Mouse (Mus musculus) stomach, postnatal 0 days (tissue): ENCODE data around the gene Slc34a2. TPM values are rescaled to one million over a fixed set of nuclear protein-coding genes. Genes with fewer than 3 reads are reported as not detected.
A peak's percentile ranks its signal among the peaks of the same experiment; 100 is the strongest.

ENCODE experiments used
- ATAC-seq: fragments of 200-750 bp; cut with Nextera tagmentation; 2 replicates; pipeline ENCODE4 v1.8.0; 2017; ENCODE audit not compliant: low FRiP score, low TSS enrichment
- DNase-seq: peaks from one replicate; pipeline ENCODE4 v3.0.0-alpha.2; 2016; ENCODE audit warnings: low spot score
- H3K27ac ChIP-seq: fragments of 300-500 bp; sonication (generic); replicated peaks from 2 replicates; pipeline ENCODE4 v1.5.1; 2014; ENCODE audit warnings: mild to moderate bottlenecking, control low read depth
- H3K27me3 ChIP-seq: fragments of 300-500 bp; sonication (generic); 2 replicates; pipeline ENCODE4 v1.6.1; 2014; ENCODE audit warnings: low read length; ENCODE audit not compliant: control insufficient read depth, insufficient read depth
- H3K36me3 ChIP-seq: fragments of 300-500 bp; sonication (generic); 2 replicates; pipeline ENCODE4 v1.6.1; 2014; ENCODE audit warnings: low read length, mixed read lengths; ENCODE audit not compliant: control insufficient read depth, insufficient read depth
- H3K4me1 ChIP-seq: fragments of 300-500 bp; sonication (generic); replicated peaks from 2 replicates; pipeline ENCODE4 v1.6.1; 2014; ENCODE audit warnings: antibody characterized with exemption; ENCODE audit not compliant: control insufficient read depth, insufficient read depth
- H3K4me2 ChIP-seq: fragments of 300-500 bp; sonication (generic); replicated peaks from 2 replicates; pipeline ENCODE4 v1.6.1; 2014; ENCODE audit warnings: low read depth, mild to moderate bottlenecking, control low read depth, moderate library complexity
- H3K4me3 ChIP-seq: fragments of 300-500 bp; sonication (generic); 2 replicates; pipeline ENCODE4 v1.5.1; 2014; ENCODE audit warnings: low read depth, low read length, control low read depth
- H3K9ac ChIP-seq: fragments of 300-500 bp; sonication (generic); 2 replicates; pipeline ENCODE4 v1.6.1; 2014; ENCODE audit warnings: mild to moderate bottlenecking, low read length, control low read depth, mixed read lengths
- H3K9me3 ChIP-seq: fragments of 300-500 bp; sonication (generic); 2 replicates; pipeline ENCODE4 v1.6.1; 2016; ENCODE audit warnings: low read length; ENCODE audit not compliant: control insufficient read depth
- CTCF ChIP-seq: IDR thresholded peaks from 2 replicates; pipeline ENCODE4 v1.5.1; 2016; ENCODE audit warnings: antibody characterized with exemption, low read depth, mild to moderate bottlenecking, moderate library complexity
- EP300 ChIP-seq: optimal IDR thresholded peaks from 2 replicates; pipeline ENCODE3; 2016; ENCODE audit warnings: antibody characterized with exemption
- WGBS: fragments of 180-500 bp; shearing (Covaris S2); extraction: QIAGEN DNeasy Blood & Tissue Kit; methylation state at CpG from one replicate; pipeline ENCODE4 v1.1.7; 2014; 5-methylcytosine and 5-hydroxymethylcytosine counted together
- polyA plus RNA-seq: library from polyadenylated mRNA; unstranded; fragments of >200 nt; fragmentation: Nextera tagmentation; extraction: Ambion mirVana; gene quantifications from 2 replicates; pipeline ENCODE4 v1.2.1, GENCODE M21; 2015

Gene Slc34a2
- polyA plus RNA-seq, 1 experiment from 2014 or later, result 0.69 TPM

DNA sequence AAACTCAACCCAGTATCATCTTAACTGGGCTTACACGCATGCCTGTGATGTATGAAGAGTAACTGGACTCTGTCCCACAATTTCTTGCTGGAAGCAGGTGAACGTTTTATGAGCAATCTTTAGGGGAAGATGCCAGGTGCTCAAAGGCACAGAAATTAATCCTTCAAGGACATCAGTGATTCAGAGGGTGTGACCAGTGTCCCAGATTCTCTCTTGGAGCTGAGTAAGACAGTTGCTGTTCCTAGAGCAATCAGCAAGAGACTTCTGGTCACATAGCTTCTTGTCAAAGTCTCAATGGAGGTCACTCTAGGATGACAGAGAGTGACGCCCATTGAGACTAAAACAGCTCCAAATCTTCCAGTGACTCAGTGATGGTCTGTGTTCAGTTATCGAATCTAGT lies 19.6 kb upstream of the Slc34a2 start:
- no peak for DNase-seq
- Histone ChIP-seq H3K27me3 (no peaks in the 10 kb centered on the region), H3K4me3 (no peak overlapping the region), H3K9me3 (no peaks in the 10 kb centered on the region), H3K9ac (no peak overlapping the region), H3K27ac (no peak overlapping the region), H3K36me3 (no peaks in the 10 kb centered on the region), H3K4me2 (no peak overlapping the region), H3K4me1 (no peaks in the 10 kb centered on the region)
- WGBS, result 80% methylated on average over 4 of the region's 4 CpGs
- no peak for ATAC-seq
- no peak for TF ChIP-seq CTCF

- WGBS, result 69% methylated on average over 2 of the region's 2 CpGs
- no peak for TF ChIP-seq EP300
- TF ChIP-seq CTCF, result no peak
- DNase-seq, result no peak
Observed at GRCm38 (mm10) chr5:53023432-53023831, 14.4 kb upstream of the Slc34a2 start.

GRCm38 (mm10) chr5:53023901-53024300 lies 14.0 kb upstream of the Slc34a2 start:
- Histone ChIP-seq H3K9me3 (no peaks in the 10 kb centered on the region), H3K4me1 (no peaks in the 10 kb centered on the region), H3K9ac (no peak overlapping the region), H3K27me3 (no peaks in the 10 kb centered on the region), H3K4me2 (no peak overlapping the region), H3K36me3 (no peaks in the 10 kb centered on the region), H3K27ac (no peak overlapping the region), H3K4me3 (no peak overlapping the region)
- ATAC-seq (peak; percentile 60), DNase-seq (peak; percentile 15)
- TF ChIP-seq CTCF (no peak), EP300 (no peak)
- WGBS, result 57% methylated on average over 5 of the region's 5 CpGs

More at GRCm38 (mm10) chr5:53023432-53023831, 14.4 kb upstream of the Slc34a2 start:
- H3K27ac ChIP-seq, result no peak overlapping the region
- no peak for ATAC-seq
- H3K36me3 ChIP-seq, result no peaks in the 10 kb centered on the region
- no peaks in the 10 kb centered on the region for H3K27me3 ChIP-seq
- H3K4me1 ChIP-seq, result no peaks in the 10 kb centered on the region
- H3K4me2 ChIP-seq, result no peak overlapping the region
- no peak overlapping the region for H3K4me3 ChIP-seq
- no peaks in the 10 kb centered on the region for H3K9me3 ChIP-seq
- no peak overlapping the region for H3K9ac ChIP-seq

- H3K9me3 ChIP-seq, result no peaks in the 10 kb centered on the region
- ATAC-seq (no peak), DNase-seq (no peak)
- no peak overlapping the region for H3K4me3 ChIP-seq
- no peaks in the 10 kb centered on the region for H3K36me3 ChIP-seq
- H3K9ac ChIP-seq, result no peak overlapping the region
- 82% methylated on average over 8 of the region's 8 CpGs for WGBS
- no peaks in the 10 kb centered on the region for H3K4me1 ChIP-seq
- H3K27ac ChIP-seq, result no peak overlapping the region
- H3K4me2 ChIP-seq, result no peak overlapping the region
- no peak for TF ChIP-seq CTCF
- H3K27me3 ChIP-seq, result no peaks in the 10 kb centered on the region
Observed at GRCm38 (mm10) chr5:53025276-53025973, 12.5 kb upstream of the Slc34a2 start.

DNA sequence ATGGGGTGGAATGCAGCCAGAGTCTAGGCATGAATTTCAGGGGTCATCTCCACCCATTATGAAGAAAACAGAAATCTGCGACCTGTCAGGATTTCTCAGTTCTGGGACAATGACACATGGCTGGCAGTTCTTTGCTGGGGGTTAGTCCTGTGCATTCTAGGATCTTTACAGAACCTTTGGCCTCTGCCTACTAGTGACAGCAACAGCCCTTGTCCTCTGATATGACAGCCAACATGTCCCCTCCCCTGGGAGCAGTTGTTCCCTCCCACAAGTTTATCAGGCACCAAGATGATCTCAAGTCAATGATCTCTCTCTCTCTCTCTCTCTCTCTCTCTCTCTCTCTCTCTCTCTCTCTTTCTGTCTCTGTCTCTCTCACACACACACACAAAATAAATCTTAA lies 6.5 kb upstream of the Slc34a2 start:
- DNase-seq, result no peak
- Histone ChIP-seq H3K27ac (no peak overlapping the region), H3K9me3 (no peaks in the 10 kb centered on the region), H3K27me3 (no peaks in the 10 kb centered on the region), H3K9ac (no peak overlapping the region), H3K36me3 (no peaks in the 10 kb centered on the region), H3K4me2 (no peak overlapping the region), H3K4me3 (no peak overlapping the region), H3K4me1 (no peaks in the 10 kb centered on the region)
- no peak for TF ChIP-seq EP300
- no peak for TF ChIP-seq CTCF
- 63% methylated on average over 1 of the region's 1 CpGs for WGBS
- ATAC-seq, result no peak

GRCm38 (mm10) chr5:53042034-53042748 lies 4.3 kb downstream of the Slc34a2 start:
- Histone ChIP-seq H3K27me3 (no peaks in the 10 kb centered on the region), H3K9ac (no peak overlapping the region), H3K4me2 (no peak overlapping the region), H3K9me3 (no peaks in the 10 kb centered on the region), H3K4me1 (0 out of 2 replicates have a peak, but pooled peaks cover 3% of the 10 kb centered on the region), H3K4me3 (no peak overlapping the region), H3K27ac (0 out of 2 replicates have a peak overlapping the region, but pooled peaks have one; percentile 18), H3K36me3 (no peaks in the 10 kb centered on the region)
- peak; percentile 10; the same call in 1 of the 2 replicates for ATAC-seq
- no peak for DNase-seq
- 25% methylated on average over 5 of the region's 5 CpGs for WGBS
- TF ChIP-seq CTCF, result no peak
- no peak for TF ChIP-seq EP300
